Comparison of ENCODE assay signal across 11 mouse cellular contexts in genomic region chr8:124833430-124834205, GRCm38 (mm10). TPM values are rescaled to one million over a fixed set of nuclear protein-coding genes. Genes with fewer than 3 reads are reported as not detected.
DNase-seq lines count a peak whose midpoint lies in the region; ATAC-seq and TF ChIP-seq lines count a peak whose summit lies in the region.
"Had no signal": no experiment of that assay in that cellular context is flagged by ENCODE, and none has a peak within 500 bp of the region (broad histone marks: within the 10 kb centered on the region; RNA-seq: fewer than 3 reads in every experiment).

No protein-coding gene starts in this region.

- no peak for TF ChIP-seq CTCF in E14TG2a.4 (conservative IDR thresholded peaks at IDR 0.05; ENCODE audit: low read length)

- no peaks in the 10 kb centered on the region for H3K9me3 ChIP-seq in forebrain, embryonic 10.5 days
- H3K9me3 ChIP-seq in forebrain, embryonic 14.5 days (replicated peaks; ENCODE audit: control insufficient read depth, low read length) = no peaks in the 10 kb centered on the region
- H3K9me3 ChIP-seq in E14TG2a.4 (ENCODE audit: low read length) = no peaks in the 10 kb centered on the region
- H3K9me3 ChIP-seq in limb, embryonic 10.5 days (replicated peaks) = no peaks in the 10 kb centered on the region

- H3K36me3 ChIP-seq in forebrain, embryonic 10.5 days (replicated peaks) = peaks cover 15% of the 10 kb centered on the region
- peaks cover 11% of the 10 kb centered on the region for H3K36me3 ChIP-seq in forebrain, embryonic 14.5 days (ENCODE audit: control insufficient read depth, insufficient read depth, low read length)
- peaks cover 16% of the 10 kb centered on the region for H3K36me3 ChIP-seq in E14TG2a.4 (ENCODE audit: insufficient read depth, low read length)
- peaks cover 16% of the 10 kb centered on the region for H3K36me3 ChIP-seq in limb, embryonic 10.5 days

- H3K27me3 ChIP-seq in forebrain, embryonic 10.5 days (ENCODE audit: poor library complexity, severe bottlenecking) = peaks cover 5% of the 10 kb centered on the region; the same call in 1 of the 2 replicates
- H3K27me3 ChIP-seq in forebrain, embryonic 14.5 days (replicated peaks; ENCODE audit: control insufficient read depth, insufficient read depth, low read length) = no peaks in the 10 kb centered on the region
- peaks cover 30% of the 10 kb centered on the region for H3K27me3 ChIP-seq in E14TG2a.4 (ENCODE audit: insufficient read depth, low read length)
- 0 out of 2 replicates have a peak, but pooled peaks cover 12% of the 10 kb centered on the region for H3K27me3 ChIP-seq in limb, embryonic 10.5 days (ENCODE audit: low read depth, poor library complexity, severe bottlenecking)

- no peak overlapping the region for H3K4me2 ChIP-seq in forebrain, embryonic 14.5 days (ENCODE audit: low read length)

- H3K9ac ChIP-seq in forebrain, embryonic 14.5 days (ENCODE audit: low read length) = no peak overlapping the region

- 0 out of 2 replicates have a peak overlapping the region, but pooled peaks have one; percentile 5 for H3K27ac ChIP-seq in forebrain, embryonic 10.5 days
- H3K27ac ChIP-seq in forebrain, embryonic 14.5 days (ENCODE audit: low read depth, low read length) = no peak overlapping the region
- peak overlapping the region; percentile 64 for H3K27ac ChIP-seq in limb, embryonic 10.5 days

- WGBS in forebrain, embryonic 10.5 days = 52% methylated on average over 15 of the region's 15 CpGs
- 49% methylated on average over 15 of the region's 15 CpGs for WGBS in forebrain, embryonic 14.5 days
- WGBS in limb, embryonic 10.5 days = 43% methylated on average over 15 of the region's 15 CpGs

- no peak for DNase-seq in forebrain, embryonic 10.5 days (ENCODE audit: extremely low spot score, low spot score)
- no peak for DNase-seq in forebrain, embryonic 14.5 days (ENCODE audit: low spot score)
- DNase-seq in heart, adult 8-10 months (ENCODE audit: low spot score) = peak; percentile 58
- DNase-seq in limb, embryonic 10.5 days (ENCODE audit: low spot score) = no peak
- DNase-seq in left cerebral cortex, adult 11 months (ENCODE audit: low spot score) = no peak
- no peak for DNase-seq in thymus, postnatal 25 days
- DNase-seq: cerebellum, adult 18-20 months had no signal

- 0 out of 2 replicates have a peak, but pooled peaks cover 5% of the 10 kb centered on the region for H3K4me1 ChIP-seq in forebrain, embryonic 10.5 days
- H3K4me1 ChIP-seq in forebrain, embryonic 14.5 days (ENCODE audit: control insufficient read depth, insufficient read depth, low read length) = no peaks in the 10 kb centered on the region
- peaks cover 38% of the 10 kb centered on the region for H3K4me1 ChIP-seq in E14TG2a.4 (replicated peaks; ENCODE audit: low read depth, low read length)
- H3K4me1 ChIP-seq in limb, embryonic 10.5 days = peaks cover 19% of the 10 kb centered on the region

- H3K4me3 ChIP-seq in forebrain, embryonic 10.5 days = no peak overlapping the region
- H3K4me3 ChIP-seq in forebrain, embryonic 14.5 days (ENCODE audit: low read depth, low read length) = no peak overlapping the region
- H3K4me3 ChIP-seq in E14TG2a.4 (replicated peaks; ENCODE audit: low read length) = peak overlapping the region; percentile 53; the same call in 1 of the 2 replicates
- H3K4me3 ChIP-seq in limb, embryonic 10.5 days = no peak overlapping the region

- ATAC-seq in forebrain, embryonic 14.5 days = no peak
- ATAC-seq in cerebellum, adult (ENCODE audit: insufficient number of reproducible peaks, low FRiP score, low TSS enrichment) = no peak
- ATAC-seq: midbrain, embryonic 16.5 days had no signal

RNA-seq across cellular contexts. Expression of gene Gnpat, which starts 29.2 kb away (rescaled TPM):
- 156 and 157 TPM in 2 replicates for polyA plus RNA-seq in forebrain, embryonic 10.5 days (2016; fragmentation: Nextera tagmentation; extraction: Ambion mirVana)
- 93.5 and 95.5 TPM in 2 replicates for polyA plus RNA-seq in forebrain, embryonic 14.5 days (2014; fragmentation: Nextera tagmentation; extraction: Ambion mirVana)
- total RNA-seq in heart, adult 8-10 months (2022) = 100 to 1,000 TPM; 184 to 202 (median 188) TPM
- 133 and 142 TPM in 2 replicates for polyA plus RNA-seq in limb, embryonic 10.5 days (2016; fragmentation: Nextera tagmentation; extraction: Ambion mirVana)

RNA-seq across cellular contexts. Expression of gene 2810004N23Rik, which starts 29.3 kb away (rescaled TPM):
- 81.0 and 83.7 TPM in 2 replicates for polyA plus RNA-seq in forebrain, embryonic 10.5 days (2016; fragmentation: Nextera tagmentation; extraction: Ambion mirVana)
- 25.0 and 29.1 TPM in 2 replicates for polyA plus RNA-seq in forebrain, embryonic 14.5 days (2014; fragmentation: Nextera tagmentation; extraction: Ambion mirVana)
- 10 to 100 TPM; 47.3 to 56.0 (median 50.9) TPM for total RNA-seq in heart, adult 8-10 months (2022)
- polyA plus RNA-seq in limb, embryonic 10.5 days (2016; fragmentation: Nextera tagmentation; extraction: Ambion mirVana) = 71.0 and 82.9 TPM in 2 replicates

RNA-seq across cellular contexts. Expression of gene Trim67, which starts 40.7 kb away (rescaled TPM):
- polyA plus RNA-seq in forebrain, embryonic 10.5 days (2016; fragmentation: Nextera tagmentation; extraction: Ambion mirVana) = 0.18 and 0.35 TPM in 2 replicates
- polyA plus RNA-seq in forebrain, embryonic 14.5 days (2014; fragmentation: Nextera tagmentation; extraction: Ambion mirVana) = 16.5 and 22.0 TPM in 2 replicates
- total RNA-seq in heart, adult 8-10 months (2022) = under 1 TPM; 0.22 to 0.82 (median 0.50) TPM
- polyA plus RNA-seq in limb, embryonic 10.5 days (2016; fragmentation: Nextera tagmentation; extraction: Ambion mirVana) = not detected in 2 replicates
- total RNA-seq: granulocyte monocyte progenitor cell, adult 5-6 weeks had no signal

Comparison
In these comparisons a context has a peak if more than half of its experiments do, and no peak if none do; other contexts are left out.
1. RNA of gene Trim67, which starts 40.7 kb away (polyA plus RNA-seq): 16.5 to 22.0 TPM in forebrain, embryonic 14.5 days; 0.18 to 0.35 TPM in forebrain, embryonic 10.5 days and not detected in limb, embryonic 10.5 days; every median in the first group is over 10 times any median in the second.